Mouse (Mus musculus): Measurements from ENCODE around the gene Ifitm10.
"Not testable (repeated sequence)": the region's sequence is repeated elsewhere in the genome, so short reads cannot be mapped to it uniquely, and the experiment has no call there.

The Ifitm10 gene

GRCm38 (mm10) chr7:142373641-142374412 is at the start of gene Ifitm10:
Gene Ifitm10 (minus strand): TSS chr7:142373753.
- peak; percentile 31 for DNase-seq (ENCODE audit: low read depth, low spot score)

GRCm38 (mm10) chr7:142421826-142422225 is 48.3 kb upstream of the Ifitm10 start:
- no peak for DNase-seq (ENCODE audit: low read depth, low spot score)

GRCm38 (mm10) chr7:142419887-142420286 is 46.3 kb upstream of the Ifitm10 start:
- no peak for DNase-seq (ENCODE audit: low read depth, low spot score)

GRCm38 (mm10) chr7:142418679-142419078 is 45.1 kb upstream of the Ifitm10 start:
- DNase-seq (ENCODE audit: low read depth, low spot score), result no peak

- DNase-seq (ENCODE audit: low read depth, low spot score), result no peak
Measured at GRCm38 (mm10) chr7:142418027-142418426, 44.5 kb upstream of the Ifitm10 start.

GRCm38 (mm10) chr7:142416225-142416624 is 42.7 kb upstream of the Ifitm10 start:
- DNase-seq (ENCODE audit: low read depth, low spot score), result no peak

- DNase-seq (ENCODE audit: low read depth, low spot score), result no peak
Measured at GRCm38 (mm10) chr7:142415314-142415713, 41.8 kb upstream of the Ifitm10 start.

- DNase-seq (ENCODE audit: low read depth, low spot score), result no peak
Measured at GRCm38 (mm10) chr7:142413285-142413684, 39.7 kb upstream of the Ifitm10 start.

- DNase-seq (ENCODE audit: low read depth, low spot score), result no peak
Measured at GRCm38 (mm10) chr7:142409603-142410002, 36.0 kb upstream of the Ifitm10 start.

- no peak for DNase-seq (ENCODE audit: low read depth, low spot score)
Measured at GRCm38 (mm10) chr7:142408686-142409085, 35.1 kb upstream of the Ifitm10 start.

GRCm38 (mm10) chr7:142407935-142408334 is 34.4 kb upstream of the Ifitm10 start:
- no peak for DNase-seq (ENCODE audit: low read depth, low spot score)

GRCm38 (mm10) chr7:142405134-142405533 is 31.6 kb upstream of the Ifitm10 start:
- not testable (repeated sequence) for DNase-seq (ENCODE audit: low read depth, low spot score)

- DNase-seq (ENCODE audit: low read depth, low spot score), result peak; percentile 40
Measured at GRCm38 (mm10) chr7:142403591-142403990, 30.0 kb upstream of the Ifitm10 start.

GRCm38 (mm10) chr7:142400750-142401142 is 27.2 kb upstream of the Ifitm10 start:
- no peak for DNase-seq (ENCODE audit: low read depth, low spot score)

GRCm38 (mm10) chr7:142400112-142400749 is 26.7 kb upstream of the Ifitm10 start:
- DNase-seq (ENCODE audit: low read depth, low spot score), result peak; percentile 74

GRCm38 (mm10) chr7:142399250-142399649 is 25.7 kb upstream of the Ifitm10 start:
- DNase-seq (ENCODE audit: low read depth, low spot score), result no peak

GRCm38 (mm10) chr7:142398052-142398451 is 24.5 kb upstream of the Ifitm10 start:
- DNase-seq (ENCODE audit: low read depth, low spot score), result peak; percentile 55

- DNase-seq (ENCODE audit: low read depth, low spot score), result no peak
Measured at GRCm38 (mm10) chr7:142396611-142397010, 23.1 kb upstream of the Ifitm10 start.

GRCm38 (mm10) chr7:142395472-142395871 is 21.9 kb upstream of the Ifitm10 start:
- no peak for DNase-seq (ENCODE audit: low read depth, low spot score)

- no peak for DNase-seq (ENCODE audit: low read depth, low spot score)
Measured at GRCm38 (mm10) chr7:142394261-142395190, 21.0 kb upstream of the Ifitm10 start.

GRCm38 (mm10) chr7:142393191-142393590 is 19.6 kb upstream of the Ifitm10 start:
- DNase-seq (ENCODE audit: low read depth, low spot score), result peak; percentile 40

- no peak for DNase-seq (ENCODE audit: low read depth, low spot score)
Measured at GRCm38 (mm10) chr7:142391609-142392008, 18.1 kb upstream of the Ifitm10 start.

Measured in brain, adult 2 months (tissue).